Mouse (Mus musculus) liver, embryonic 13.5 days (tissue): ENCODE measurements around the gene Polr2l. TPM values are rescaled to one million over a fixed set of nuclear protein-coding genes. Genes with fewer than 3 reads are reported as not detected.

ENCODE experiments used
- ATAC-seq: fragments of 200-750 bp; cut with Nextera tagmentation; 2 replicates; pipeline ENCODE4 v1.8.0; 2017; ENCODE audit warnings: low read depth, mild to moderate bottlenecking, moderate number of reproducible peaks, moderate library complexity
- DNase-seq: peaks from one replicate; pipeline ENCODE4 v3.0.0; 2022
- H3K27ac ChIP-seq: fragments of 300-500 bp; sonication (generic); 2 replicates; pipeline ENCODE4 v1.5.1; 2015; ENCODE audit warnings: moderate library complexity, mild to moderate bottlenecking, inconsistent platforms
- H3K27me3 ChIP-seq: fragments of 300-500 bp; sonication (generic); 2 replicates; pipeline ENCODE4 v1.6.1; 2015; ENCODE audit warnings: mild to moderate bottlenecking, inconsistent platforms
- H3K36me3 ChIP-seq: fragments of 300-500 bp; sonication (generic); 2 replicates; pipeline ENCODE4 v1.6.1; 2015; ENCODE audit warnings: mild to moderate bottlenecking, inconsistent platforms
- H3K4me1 ChIP-seq: fragments of 300-500 bp; sonication (generic); replicated peaks from 2 replicates; pipeline ENCODE4 v1.6.1; 2015; ENCODE audit warnings: inconsistent platforms
- H3K4me2 ChIP-seq: fragments of 300-500 bp; sonication (generic); 2 replicates; pipeline ENCODE4 v1.6.1; 2015; ENCODE audit warnings: inconsistent platforms, mild to moderate bottlenecking, moderate library complexity
- H3K4me3 ChIP-seq: fragments of 300-500 bp; sonication (generic); replicated peaks from 2 replicates; pipeline ENCODE4 v1.5.1; 2015; ENCODE audit warnings: mild to moderate bottlenecking, inconsistent platforms
- H3K9ac ChIP-seq: fragments of 300-500 bp; sonication (generic); 2 replicates; pipeline ENCODE4 v1.6.1; 2015; ENCODE audit warnings: mild to moderate bottlenecking, inconsistent platforms
- H3K9me3 ChIP-seq: fragments of 300-500 bp; sonication (generic); replicated peaks from 2 replicates; pipeline ENCODE4 v1.6.1; 2016; ENCODE audit warnings: inconsistent platforms
- WGBS: fragments of 180-500 bp; shearing (Covaris S2); methylation state at CpG from one replicate; pipeline ENCODE4 v1.1.7; 2015; ENCODE audit not compliant: insufficient replicate concordance; 5-methylcytosine and 5-hydroxymethylcytosine counted together
- polyA plus RNA-seq: library from polyadenylated mRNA; unstranded; fragments of >200 nt; fragmentation: Nextera tagmentation; extraction: Ambion mirVana; gene quantifications from 2 replicates; pipeline ENCODE4 v1.2.1, GENCODE M21; 2015

Polr2l gene
- polyA plus RNA-seq, 1 experiment from 2014 or later, result 72.4 TPM

GRCm38 (mm10) chr7:141466607-141467148, 8.3 kb downstream of the Polr2l start:
- no peaks in the 10 kb centered on the region for H3K9me3 ChIP-seq
- 56% methylated on average over 10 of the region's 10 CpGs for WGBS
- H3K4me3 ChIP-seq, result peak overlapping the region; percentile 81
- H3K27ac ChIP-seq, result peak overlapping the region; percentile 85
- peaks cover 52% of the 10 kb centered on the region for H3K27me3 ChIP-seq
- peak overlapping the region; percentile 94 for H3K4me2 ChIP-seq
- peaks cover 26% of the 10 kb centered on the region for H3K36me3 ChIP-seq
- no peak for ATAC-seq
- DNase-seq, result no peak
- H3K4me1 ChIP-seq, result peaks cover 62% of the 10 kb centered on the region
- H3K9ac ChIP-seq, result peak overlapping the region; percentile 83

- Histone ChIP-seq H3K27me3 (peaks cover 58% of the 10 kb centered on the region), H3K9me3 (no peaks in the 10 kb centered on the region), H3K4me2 (no peak overlapping the region), H3K27ac (no peak overlapping the region), H3K4me1 (peaks cover 65% of the 10 kb centered on the region), H3K4me3 (no peak overlapping the region), H3K36me3 (peaks cover 20% of the 10 kb centered on the region), H3K9ac (no peak overlapping the region)
- no peak for DNase-seq
- no peak for ATAC-seq
- WGBS, result 52% methylated on average over 7 of the region's 7 CpGs
Measured at GRCm38 (mm10) chr7:141466045-141466394, 8.9 kb downstream of the Polr2l start.

GRCm38 (mm10) chr7:141465388-141466044, 9.4 kb downstream of the Polr2l start:
- ATAC-seq (no peak), DNase-seq (no peak)
- Histone ChIP-seq H3K27me3 (peaks cover 63% of the 10 kb centered on the region), H3K4me1 (peaks cover 70% of the 10 kb centered on the region), H3K4me3 (no peak overlapping the region), H3K4me2 (no peak overlapping the region), H3K9ac (no peak overlapping the region), H3K27ac (no peak overlapping the region), H3K36me3 (peaks cover 15% of the 10 kb centered on the region), H3K9me3 (no peaks in the 10 kb centered on the region)
- whole genome bisulfite sequencing, result 52% methylated on average over 10 of the region's 10 CpGs

GRCm38 (mm10) chr7:141464603-141465201, 10.2 kb downstream of the Polr2l start:
- H3K4me3 ChIP-seq, result peak overlapping the region; percentile 14
- DNase-seq (no peak), ATAC-seq (no peak)
- H3K4me1 ChIP-seq, result peaks cover 69% of the 10 kb centered on the region
- 13% methylated on average over 38 of the region's 38 CpGs for WGBS
- H3K9ac ChIP-seq, result peak overlapping the region; percentile 26; the same call in 1 of the 2 replicates
- H3K4me2 ChIP-seq, result peak overlapping the region; percentile 46
- H3K27me3 ChIP-seq, result peaks cover 72% of the 10 kb centered on the region
- peaks cover 6% of the 10 kb centered on the region for H3K36me3 ChIP-seq
- H3K27ac ChIP-seq, result no peak overlapping the region
- H3K9me3 ChIP-seq, result no peaks in the 10 kb centered on the region

GRCm38 (mm10) chr7:141463824-141464602, 10.9 kb downstream of the Polr2l start:
- 24% methylated on average over 12 of the region's 12 CpGs for WGBS
- ATAC-seq, result no peak

GRCm38 (mm10) chr7:141462333-141462821, 12.6 kb downstream of the Polr2l start:
- DNase-seq, result no peak
- peak overlapping the region; percentile 54 for H3K4me3 ChIP-seq
- no peaks in the 10 kb centered on the region for H3K9me3 ChIP-seq
- H3K27ac ChIP-seq, result no peak overlapping the region
- H3K36me3 ChIP-seq, result no peaks in the 10 kb centered on the region
- ATAC-seq, result no peak
- H3K4me1 ChIP-seq, result peaks cover 55% of the 10 kb centered on the region
- H3K9ac ChIP-seq, result peak overlapping the region; percentile 64
- peaks cover 83% of the 10 kb centered on the region for H3K27me3 ChIP-seq
- 17% methylated on average over 5 of the region's 5 CpGs for WGBS
- peak overlapping the region; percentile 71; the same call in 1 of the 2 replicates for H3K4me2 ChIP-seq

More at GRCm38 (mm10) chr7:141463824-141464602, 10.9 kb downstream of the Polr2l start:
- Histone ChIP-seq H3K4me1 (peaks cover 62% of the 10 kb centered on the region), H3K27ac (no peak overlapping the region), H3K4me2 (peak overlapping the region; percentile 46; the same call in 1 of the 2 replicates), H3K9ac (no peak overlapping the region), H3K4me3 (peak overlapping the region; percentile 14; the same call in 1 of the 2 replicates), H3K36me3 (no peaks in the 10 kb centered on the region), H3K27me3 (peaks cover 78% of the 10 kb centered on the region), H3K9me3 (no peaks in the 10 kb centered on the region)
- DNase-seq, result no peak

- peak overlapping the region; percentile 71 for H3K4me2 ChIP-seq
- H3K9ac ChIP-seq, result peak overlapping the region; percentile 64
- H3K36me3 ChIP-seq, result no peaks in the 10 kb centered on the region
- H3K4me1 ChIP-seq, result peaks cover 50% of the 10 kb centered on the region
- H3K4me3 ChIP-seq, result peak overlapping the region; percentile 54
- no peak for ATAC-seq
- no peak for DNase-seq
- no peak overlapping the region for H3K27ac ChIP-seq
- H3K9me3 ChIP-seq, result no peaks in the 10 kb centered on the region
- WGBS, result 2% methylated on average over 59 of the region's 59 CpGs
- H3K27me3 ChIP-seq, result peaks cover 82% of the 10 kb centered on the region
Measured at GRCm38 (mm10) chr7:141461521-141462332, 13.2 kb downstream of the Polr2l start.

- ATAC-seq, result no peak
- peaks cover 70% of the 10 kb centered on the region for H3K27me3 ChIP-seq
Measured at GRCm38 (mm10) chr7:141460391-141461113, 14.4 kb downstream of the Polr2l start, which contains the start of gene Cracr2b. TSS of gene Cracr2b (plus strand) at chr7:141461094.

GRCm38 (mm10) chr7:141460001-141460390, 14.9 kb downstream of the Polr2l start:
- H3K36me3 ChIP-seq, result no peaks in the 10 kb centered on the region
- no peak overlapping the region for H3K4me2 ChIP-seq
- H3K4me1 ChIP-seq, result peaks cover 47% of the 10 kb centered on the region
- H3K27ac ChIP-seq, result no peak overlapping the region
- no peak overlapping the region for H3K9ac ChIP-seq
- no peak overlapping the region for H3K4me3 ChIP-seq
- peaks cover 65% of the 10 kb centered on the region for H3K27me3 ChIP-seq
- WGBS, result 60% methylated on average over 5 of the region's 5 CpGs
- no peak for ATAC-seq
- no peak for DNase-seq
- no peaks in the 10 kb centered on the region for H3K9me3 ChIP-seq

More at GRCm38 (mm10) chr7:141460391-141461113, 14.4 kb downstream of the Polr2l start, which contains the start of gene Cracr2b:
- Histone ChIP-seq H3K9me3 (no peaks in the 10 kb centered on the region), H3K4me1 (peaks cover 52% of the 10 kb centered on the region), H3K27ac (no peak within 1 kb of the TSS), H3K9ac (peak within 1 kb of the TSS; percentile 64), H3K4me2 (peak within 1 kb of the TSS; percentile 71), H3K4me3 (peak within 1 kb of the TSS; percentile 54), H3K36me3 (no peaks in the 10 kb centered on the region)
- no peak for DNase-seq
- 55% methylated on average over 15 of the region's 15 CpGs for WGBS

- Histone ChIP-seq H3K9me3 (no peaks in the 10 kb centered on the region), H3K27me3 (peaks cover 58% of the 10 kb centered on the region), H3K4me1 (peaks cover 45% of the 10 kb centered on the region), H3K27ac (no peak overlapping the region), H3K36me3 (no peaks in the 10 kb centered on the region), H3K4me2 (no peak overlapping the region), H3K4me3 (no peak overlapping the region), H3K9ac (no peak overlapping the region)
- ATAC-seq (no peak), DNase-seq (no peak)
- 86% methylated on average over 17 of the region's 17 CpGs for WGBS
Measured at GRCm38 (mm10) chr7:141459301-141459711, 15.6 kb downstream of the Polr2l start.
